Mouse (Mus musculus): ENCODE data around the gene Platr17.

GRCm38 (mm10) chr17:33899642-33900041 lies 5.3 kb upstream of the Platr17 start:
- TF ChIP-seq CTCF (IDR thresholded peaks at IDR 0.05; ENCODE audit: low read depth) (no peak), EP300 (IDR thresholded peaks at IDR 0.05; ENCODE audit: low read depth) (peak; percentile 43; the same call in 1 of the 2 replicates)
